Mouse (Mus musculus) thymus, postnatal 25 days (tissue): ENCODE results near the gene Polr2j.
"Not testable (repeated sequence)": the region's sequence is repeated elsewhere in the genome, so short reads cannot be mapped to it uniquely, and the experiment has no call there.

Experiments used
- DNase-seq: peaks from one replicate; pipeline ENCODE4 v3.0.0; 2022

Gene Polr2j

DNA sequence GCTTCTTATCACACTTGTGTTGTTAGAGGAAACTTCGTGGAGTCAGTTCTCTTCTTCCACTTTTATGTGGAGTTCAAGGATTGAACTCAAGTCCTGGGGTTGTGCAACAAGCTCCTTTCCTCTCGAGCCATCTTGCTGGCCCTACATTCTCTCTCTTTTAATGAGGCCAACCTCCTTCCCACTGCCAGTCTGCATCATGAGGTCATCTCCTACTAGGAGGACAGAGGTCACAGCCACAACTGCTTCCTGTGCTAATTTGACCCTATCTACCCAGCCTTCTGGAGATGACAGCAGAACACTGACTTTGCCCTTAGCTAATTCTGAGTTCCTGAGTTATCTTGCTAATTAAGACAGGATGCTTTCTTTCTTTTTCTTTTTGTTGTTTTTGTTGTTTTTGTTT is 7.9 kb upstream of the Polr2j start:
- no peak for DNase-seq

GRCm38 (mm10) chr5:136109042-136109441 is 7.4 kb upstream of the Polr2j start:
- no peak for DNase-seq

GRCm38 (mm10) chr5:136113546-136113945 is 2.9 kb upstream of the Polr2j start:
- DNase-seq, result not testable (repeated sequence)

- no peak for DNase-seq
These were observed 317 bp downstream of the Polr2j start for GRCm38 (mm10) chr5:136116784-136117112.

DNA sequence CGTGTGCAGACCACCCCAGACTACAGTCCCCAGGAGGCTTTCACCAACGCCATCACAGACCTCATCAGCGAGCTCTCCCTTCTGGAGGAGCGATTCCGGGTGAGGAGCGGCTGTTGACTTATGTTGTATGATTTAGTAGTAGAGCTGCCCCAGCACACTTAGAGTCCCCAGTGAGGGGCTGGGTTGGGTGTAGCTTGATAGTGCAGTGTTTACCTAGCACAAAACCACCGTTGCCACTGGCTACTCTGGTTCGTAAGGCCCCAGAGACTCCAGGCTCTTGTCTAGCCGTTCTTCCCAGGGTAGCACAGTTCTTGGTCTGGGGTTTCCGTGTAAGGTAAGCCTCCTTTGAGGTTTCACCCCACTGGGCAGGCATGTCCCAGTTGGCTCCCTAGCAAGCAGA is 5.7 kb downstream of the Polr2j start:
- no peak for DNase-seq

DNA sequence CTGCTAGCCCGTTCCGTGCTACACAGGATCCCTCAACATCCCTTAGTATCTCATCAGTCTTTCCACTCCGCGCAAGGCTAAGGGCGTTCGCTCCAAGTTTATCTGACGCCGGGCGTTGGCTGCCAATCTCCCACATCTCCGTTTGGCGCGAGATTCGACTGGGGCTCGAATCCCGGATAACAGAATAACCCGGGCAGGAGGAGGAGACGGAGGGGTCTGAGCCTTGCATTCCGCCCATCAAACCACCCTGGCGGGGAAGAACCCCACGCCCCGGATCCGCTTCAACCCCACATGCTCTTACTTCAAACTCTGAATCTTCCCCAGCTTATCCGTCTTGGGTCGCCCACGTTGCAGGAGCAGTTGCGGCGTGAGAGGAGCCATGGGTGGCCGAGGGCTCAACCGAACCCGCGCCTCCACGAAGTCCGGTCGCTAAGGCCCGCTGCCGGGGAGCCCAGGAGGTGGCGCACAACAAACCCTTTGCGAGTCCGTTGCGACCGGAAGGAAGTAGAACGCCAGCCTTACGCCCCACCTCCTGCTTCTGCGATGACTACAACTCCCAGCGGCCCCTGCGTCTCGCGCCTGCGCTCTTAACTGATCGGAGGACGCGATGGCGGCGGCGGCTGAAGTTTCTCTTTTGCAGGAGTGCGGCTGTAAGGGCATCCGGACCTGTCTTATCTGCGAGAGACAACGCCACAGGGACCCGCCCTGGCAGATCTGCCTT is 19.3 kb downstream of the Polr2j start, which contains the start of the genes Lrwd1 and Alkbh4:
Gene Lrwd1 (minus strand): TSS at position 504 of the 721 bp plus-strand sequence.
Gene Alkbh4 (plus strand): TSS at position 576 of the 721 bp plus-strand sequence.
- peak; percentile 97 for DNase-seq

- no peak for DNase-seq
These were observed 20.0 kb downstream of the Polr2j start for GRCm38 (mm10) chr5:136136292-136136990.

- peak; percentile 74 for DNase-seq
These were observed 21.3 kb downstream of the Polr2j start for GRCm38 (mm10) chr5:136137658-136138274.

GRCm38 (mm10) chr5:136139393-136139792 is 23.0 kb downstream of the Polr2j start:
- DNase-seq, result no peak

DNA sequence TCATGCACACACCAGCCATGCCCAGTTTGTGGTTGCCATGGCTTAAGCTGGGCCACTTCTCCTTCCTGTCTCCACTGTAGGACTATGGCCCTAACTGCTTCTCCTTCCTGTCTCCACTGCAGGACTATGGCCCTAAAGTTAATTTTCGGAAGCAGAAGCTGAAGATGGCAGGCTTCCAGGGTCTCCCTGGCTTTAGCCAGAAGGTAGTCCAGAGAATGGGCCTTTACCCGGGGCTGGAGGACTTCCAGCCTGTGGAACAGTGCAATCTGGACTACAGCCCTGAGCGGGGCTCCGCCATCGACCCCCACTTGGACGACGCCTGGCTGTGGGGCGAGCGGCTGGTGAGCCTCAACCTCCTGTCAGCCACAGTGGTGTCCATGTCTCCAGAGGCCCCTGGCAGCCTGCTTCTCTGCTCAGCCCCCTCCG is 23.6 kb downstream of the Polr2j start:
- DNase-seq, result no peak

DNA sequence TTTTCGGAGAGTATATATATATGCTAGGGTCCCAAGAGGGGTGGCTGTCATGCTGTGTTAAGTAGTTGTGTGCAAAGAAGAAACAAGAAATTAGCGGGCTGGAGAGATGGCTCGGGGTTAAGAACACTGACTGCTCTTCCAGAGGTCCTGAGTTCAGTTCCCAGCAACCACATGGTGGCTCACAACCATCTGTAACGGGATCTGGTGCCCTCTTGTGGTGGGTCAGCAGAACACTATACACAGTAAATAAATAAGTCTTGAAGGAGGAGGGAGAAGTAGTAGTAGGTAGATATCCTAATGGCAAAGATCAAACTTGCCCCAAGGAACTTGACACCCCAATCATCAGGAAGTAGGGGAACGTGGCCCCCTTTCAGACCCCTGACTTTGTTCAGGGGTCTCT is 26.3 kb downstream of the Polr2j start:
- DNase-seq, result peak; percentile 45

- DNase-seq, result peak; percentile 38
These were observed 26.8 kb downstream of the Polr2j start for GRCm38 (mm10) chr5:136143161-136143755.

DNA sequence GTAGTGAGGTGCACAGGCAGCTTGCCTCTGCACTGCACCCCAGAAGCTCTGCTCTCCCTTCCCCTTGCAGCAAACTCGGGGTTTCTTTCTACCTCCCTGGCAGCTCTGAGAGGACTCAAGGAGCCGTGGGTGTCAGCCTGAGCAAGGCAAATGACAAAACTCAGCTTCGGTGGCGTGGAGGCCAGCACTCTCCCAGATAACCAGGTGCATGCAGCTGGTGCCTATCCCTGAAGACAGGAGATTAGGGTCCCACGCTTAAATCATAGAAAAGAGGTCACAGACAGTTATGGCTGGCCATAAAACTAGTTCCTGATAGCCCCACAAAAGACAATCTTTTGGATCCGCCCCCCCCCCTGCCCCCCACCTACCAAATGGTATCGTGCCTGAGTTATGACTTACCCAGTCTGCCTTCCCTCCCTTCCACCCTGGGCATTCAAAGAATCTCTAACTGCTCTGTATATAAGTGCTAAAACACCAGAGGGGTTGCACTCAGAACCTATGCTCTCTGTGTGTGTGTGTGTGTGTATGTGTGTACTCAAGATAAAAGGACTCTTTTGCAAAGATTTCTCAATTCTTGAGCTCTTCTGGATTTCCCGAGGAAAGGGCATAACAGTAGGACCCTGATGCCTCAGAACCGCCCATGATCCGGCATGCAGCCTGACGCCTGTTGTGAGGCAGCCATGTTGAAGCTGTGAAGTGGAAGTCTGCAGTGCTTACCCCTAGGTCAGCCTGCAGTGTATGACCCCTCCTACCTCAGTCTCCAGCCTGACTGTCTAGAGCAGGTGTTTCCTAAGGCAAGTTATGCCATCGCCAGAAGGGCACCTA is 28.4 kb downstream of the Polr2j start:
- DNase-seq, result no peak

GRCm38 (mm10) chr5:136146936-136147335 is 30.5 kb downstream of the Polr2j start:
- peak; percentile 78 for DNase-seq

GRCm38 (mm10) chr5:136147704-136148103 is 31.3 kb downstream of the Polr2j start:
- DNase-seq, result peak; percentile 51

DNA sequence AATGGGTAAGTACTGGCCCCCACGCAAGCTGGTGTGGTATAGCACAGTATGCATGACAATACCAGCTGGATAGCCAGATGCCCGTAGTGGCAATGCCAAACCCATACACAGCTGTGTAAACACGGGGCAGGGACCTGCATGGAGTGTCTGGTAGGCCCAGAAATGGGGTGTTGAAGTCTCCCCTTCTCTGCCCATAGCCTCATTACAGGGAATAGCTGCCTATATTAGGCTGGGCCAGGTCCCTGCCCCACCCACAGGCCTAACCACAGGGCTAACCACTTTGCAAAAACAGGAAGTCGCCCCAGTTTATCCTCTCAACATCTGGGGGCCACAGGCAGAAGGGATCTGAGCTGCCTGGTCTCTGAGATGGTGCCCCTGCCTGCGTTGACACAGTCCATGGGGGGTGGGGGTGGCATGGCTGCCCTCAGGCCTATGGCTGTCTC is 32.7 kb downstream of the Polr2j start:
- DNase-seq, result peak; percentile 79

- no peak for DNase-seq
These were observed 35.9 kb downstream of the Polr2j start for GRCm38 (mm10) chr5:136152365-136152764.

- no peak for DNase-seq
These were observed 39.0 kb downstream of the Polr2j start for GRCm38 (mm10) chr5:136155399-136155798.

DNA sequence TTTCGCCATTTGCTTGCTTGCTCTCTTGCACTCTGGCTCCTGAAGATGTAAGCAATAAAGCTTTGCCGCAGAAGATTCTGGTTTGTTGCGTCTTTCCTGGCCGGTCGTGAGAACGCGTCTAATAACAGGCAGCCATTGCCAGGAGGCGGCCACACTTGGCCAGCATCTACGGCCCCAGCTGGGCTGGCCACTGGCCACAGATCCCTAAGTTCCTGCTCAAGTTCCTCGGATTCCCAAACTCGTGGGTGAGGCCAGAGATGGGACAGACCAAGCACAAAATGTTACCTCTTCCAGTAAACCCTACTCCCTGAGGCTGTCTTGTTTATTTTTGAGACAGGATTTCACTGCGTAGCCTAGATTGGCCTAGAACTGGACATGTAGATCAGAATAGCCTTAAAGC is 43.7 kb downstream of the Polr2j start:
- DNase-seq, result not testable (repeated sequence)

DNA sequence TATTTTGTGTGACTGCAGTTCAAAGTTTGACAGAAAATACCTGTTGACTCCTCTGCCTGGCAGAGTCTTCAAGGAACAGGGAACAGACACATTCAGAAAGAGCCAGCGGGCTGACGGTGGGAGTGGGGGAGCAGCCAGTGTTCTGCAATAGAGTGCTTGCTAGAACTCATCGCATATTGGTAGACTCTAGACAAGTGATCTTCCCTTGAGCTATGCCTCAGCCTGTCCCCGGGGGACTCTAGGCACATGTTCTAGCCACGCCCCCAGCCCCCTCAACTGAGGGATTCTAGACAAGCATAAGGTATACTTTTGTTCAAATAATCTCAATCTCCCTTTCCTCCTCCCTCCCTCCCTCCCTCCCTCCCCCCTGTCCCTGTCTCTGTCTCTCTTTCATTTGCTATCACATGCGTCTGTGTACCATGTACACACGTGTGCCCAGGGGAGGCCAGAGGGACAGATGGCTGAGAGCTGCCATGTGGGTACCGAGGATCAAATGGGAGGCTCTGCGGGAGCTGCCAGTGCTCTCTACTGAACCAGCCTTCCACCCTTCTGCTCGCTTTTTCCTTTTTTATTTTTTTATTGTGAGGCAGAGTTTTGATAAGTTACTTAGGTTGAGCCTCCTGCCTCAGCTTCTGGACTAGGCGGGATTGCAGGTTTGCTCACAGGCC is 47.5 kb downstream of the Polr2j start:
- no peak for DNase-seq

GRCm38 (mm10) chr5:136165246-136165645 is 48.8 kb downstream of the Polr2j start:
- DNase-seq, result no peak

GRCm38 (mm10) chr5:136167296-136167695 is 50.9 kb downstream of the Polr2j start:
- no peak for DNase-seq
